Mouse (Mus musculus): ENCODE results near the gene Rbbp5. TPM values are rescaled to one million over a fixed set of nuclear protein-coding genes. Genes with fewer than 3 reads are reported as not detected.
A peak's percentile ranks its signal among the peaks of the same experiment; 100 is the strongest.

Rbbp5 gene
- polyA plus RNA-seq (2014; fragmentation: Nextera tagmentation; extraction: Ambion mirVana), result 46.5 and 53.7 TPM in 2 replicates

- DNase-seq (ENCODE audit: low spot score), result peak; percentile 93
- WGBS, result under 1% methylated on average over 43 of the region's 43 CpGs
Observed at GRCm38 (mm10) chr1:132476928-132477691, at the start of gene Rbbp5. Gene Rbbp5 (plus strand): TSS chr1:132477365.

GRCm38 (mm10) chr1:132430818-132431217 lies 46.3 kb upstream of the Rbbp5 start:
- peaks cover 11% of the 10 kb centered on the region for H3K4me1 ChIP-seq (ENCODE audit: control insufficient read depth, insufficient read depth, low read length)
- peaks cover 8% of the 10 kb centered on the region for H3K36me3 ChIP-seq (ENCODE audit: control insufficient read depth, insufficient read depth, low read length)
- ATAC-seq (peak; percentile 85), DNase-seq (ENCODE audit: low spot score) (peak; percentile 78)
- H3K4me3 ChIP-seq (ENCODE audit: low read depth, low read length), result no peak overlapping the region
- H3K27ac ChIP-seq (ENCODE audit: low read depth, low read length), result peak overlapping the region; percentile 76
- 34% methylated on average over 3 of the region's 3 CpGs for WGBS
- H3K27me3 ChIP-seq (replicated peaks; ENCODE audit: control insufficient read depth, insufficient read depth, low read length), result no peaks in the 10 kb centered on the region
- H3K9ac ChIP-seq (ENCODE audit: low read length), result no peak overlapping the region
- no peak overlapping the region for H3K4me2 ChIP-seq (ENCODE audit: low read length)
- H3K9me3 ChIP-seq (replicated peaks; ENCODE audit: control insufficient read depth, low read length), result no peaks in the 10 kb centered on the region

More at GRCm38 (mm10) chr1:132476928-132477691, at the start of gene Rbbp5:
- Histone ChIP-seq H3K27ac (ENCODE audit: low read depth, low read length) (0 out of 2 replicates have a peak within 1 kb of the TSS, but pooled peaks have one; percentile 33), H3K36me3 (ENCODE audit: control insufficient read depth, insufficient read depth, low read length) (no peaks in the 10 kb centered on the region), H3K4me3 (ENCODE audit: low read depth, low read length) (peak within 1 kb of the TSS; percentile 58), H3K9me3 (replicated peaks; ENCODE audit: control insufficient read depth, low read length) (no peaks in the 10 kb centered on the region), H3K9ac (ENCODE audit: low read length) (peak within 1 kb of the TSS; percentile 73), H3K27me3 (replicated peaks; ENCODE audit: control insufficient read depth, insufficient read depth, low read length) (no peaks in the 10 kb centered on the region), H3K4me1 (ENCODE audit: control insufficient read depth, insufficient read depth, low read length) (peaks cover 14% of the 10 kb centered on the region), H3K4me2 (ENCODE audit: low read length) (peak within 1 kb of the TSS; percentile 82)
- ATAC-seq, result peak; percentile 93

GRCm38 (mm10) chr1:132431716-132432115 lies 45.4 kb upstream of the Rbbp5 start:
- DNase-seq (ENCODE audit: low spot score) (peak; percentile 68), ATAC-seq (peak; percentile 53; the same call in 1 of the 2 replicates)
- H3K9ac ChIP-seq (ENCODE audit: low read length), result no peak overlapping the region
- no peaks in the 10 kb centered on the region for H3K9me3 ChIP-seq (replicated peaks; ENCODE audit: control insufficient read depth, low read length)
- H3K4me3 ChIP-seq (ENCODE audit: low read depth, low read length), result no peak overlapping the region
- 56% methylated on average over 9 of the region's 9 CpGs for WGBS
- no peaks in the 10 kb centered on the region for H3K27me3 ChIP-seq (replicated peaks; ENCODE audit: control insufficient read depth, insufficient read depth, low read length)
- H3K4me2 ChIP-seq (ENCODE audit: low read length), result no peak overlapping the region
- H3K4me1 ChIP-seq (ENCODE audit: control insufficient read depth, insufficient read depth, low read length), result peaks cover 11% of the 10 kb centered on the region
- H3K36me3 ChIP-seq (ENCODE audit: control insufficient read depth, insufficient read depth, low read length), result peaks cover 8% of the 10 kb centered on the region
- peak overlapping the region; percentile 76 for H3K27ac ChIP-seq (ENCODE audit: low read depth, low read length)

GRCm38 (mm10) chr1:132433349-132433748 lies 43.8 kb upstream of the Rbbp5 start:
- Histone ChIP-seq H3K9ac (ENCODE audit: low read length) (no peak overlapping the region), H3K4me3 (ENCODE audit: low read depth, low read length) (no peak overlapping the region), H3K36me3 (ENCODE audit: control insufficient read depth, insufficient read depth, low read length) (peaks cover 8% of the 10 kb centered on the region), H3K9me3 (replicated peaks; ENCODE audit: control insufficient read depth, low read length) (no peaks in the 10 kb centered on the region), H3K27ac (ENCODE audit: low read depth, low read length) (no peak overlapping the region), H3K4me2 (ENCODE audit: low read length) (no peak overlapping the region), H3K4me1 (ENCODE audit: control insufficient read depth, insufficient read depth, low read length) (peaks cover 11% of the 10 kb centered on the region), H3K27me3 (replicated peaks; ENCODE audit: control insufficient read depth, insufficient read depth, low read length) (no peaks in the 10 kb centered on the region)
- WGBS, result 51% methylated on average over 5 of the region's 5 CpGs
- ATAC-seq (no peak), DNase-seq (ENCODE audit: low spot score) (peak; percentile 39)

- Histone ChIP-seq H3K4me2 (ENCODE audit: low read length) (no peak overlapping the region), H3K4me1 (ENCODE audit: control insufficient read depth, insufficient read depth, low read length) (peaks cover 11% of the 10 kb centered on the region), H3K27me3 (replicated peaks; ENCODE audit: control insufficient read depth, insufficient read depth, low read length) (no peaks in the 10 kb centered on the region), H3K9ac (ENCODE audit: low read length) (no peak overlapping the region), H3K36me3 (ENCODE audit: control insufficient read depth, insufficient read depth, low read length) (peaks cover 8% of the 10 kb centered on the region), H3K27ac (ENCODE audit: low read depth, low read length) (no peak overlapping the region), H3K9me3 (replicated peaks; ENCODE audit: control insufficient read depth, low read length) (no peaks in the 10 kb centered on the region), H3K4me3 (ENCODE audit: low read depth, low read length) (no peak overlapping the region)
- ATAC-seq (no peak), DNase-seq (ENCODE audit: low spot score) (no peak)
- WGBS, result 91% methylated on average over 12 of the region's 12 CpGs
Observed at GRCm38 (mm10) chr1:132434032-132434431, 43.1 kb upstream of the Rbbp5 start.

- H3K9ac ChIP-seq (ENCODE audit: low read length), result no peak overlapping the region
- no peak overlapping the region for H3K4me2 ChIP-seq (ENCODE audit: low read length)
- ATAC-seq, result no peak
- no peak overlapping the region for H3K4me3 ChIP-seq (ENCODE audit: low read depth, low read length)
- 81% methylated on average over 4 of the region's 4 CpGs for whole genome bisulfite sequencing
- no peak for DNase-seq (ENCODE audit: low spot score)
- H3K27me3 ChIP-seq (replicated peaks; ENCODE audit: control insufficient read depth, insufficient read depth, low read length), result no peaks in the 10 kb centered on the region
- H3K4me1 ChIP-seq (ENCODE audit: control insufficient read depth, insufficient read depth, low read length), result peaks cover 2% of the 10 kb centered on the region; the same call in 1 of the 2 replicates
- no peaks in the 10 kb centered on the region for H3K9me3 ChIP-seq (replicated peaks; ENCODE audit: control insufficient read depth, low read length)
- H3K36me3 ChIP-seq (ENCODE audit: control insufficient read depth, insufficient read depth, low read length), result peaks cover 24% of the 10 kb centered on the region
- no peak overlapping the region for H3K27ac ChIP-seq (ENCODE audit: low read depth, low read length)
Observed at GRCm38 (mm10) chr1:132436320-132436958, 40.7 kb upstream of the Rbbp5 start.

- Histone ChIP-seq H3K9me3 (replicated peaks; ENCODE audit: control insufficient read depth, low read length) (no peaks in the 10 kb centered on the region), H3K4me3 (ENCODE audit: low read depth, low read length) (no peak overlapping the region), H3K36me3 (ENCODE audit: control insufficient read depth, insufficient read depth, low read length) (peaks cover 28% of the 10 kb centered on the region), H3K27ac (ENCODE audit: low read depth, low read length) (no peak overlapping the region), H3K4me1 (ENCODE audit: control insufficient read depth, insufficient read depth, low read length) (no peaks in the 10 kb centered on the region), H3K9ac (ENCODE audit: low read length) (no peak overlapping the region), H3K4me2 (ENCODE audit: low read length) (no peak overlapping the region), H3K27me3 (replicated peaks; ENCODE audit: control insufficient read depth, insufficient read depth, low read length) (no peaks in the 10 kb centered on the region)
- ATAC-seq (no peak), DNase-seq (ENCODE audit: low spot score) (no peak)
- whole genome bisulfite sequencing, result 89% methylated on average over 1 of the region's 1 CpGs
Observed at GRCm38 (mm10) chr1:132436960-132437359, 40.2 kb upstream of the Rbbp5 start.

- no peak for DNase-seq (ENCODE audit: low spot score)
- Histone ChIP-seq H3K4me3 (ENCODE audit: low read depth, low read length) (no peak overlapping the region), H3K9me3 (replicated peaks; ENCODE audit: control insufficient read depth, low read length) (no peaks in the 10 kb centered on the region), H3K27ac (ENCODE audit: low read depth, low read length) (no peak overlapping the region), H3K9ac (ENCODE audit: low read length) (no peak overlapping the region), H3K27me3 (replicated peaks; ENCODE audit: control insufficient read depth, insufficient read depth, low read length) (no peaks in the 10 kb centered on the region), H3K36me3 (ENCODE audit: control insufficient read depth, insufficient read depth, low read length) (peaks cover 32% of the 10 kb centered on the region), H3K4me2 (ENCODE audit: low read length) (no peak overlapping the region), H3K4me1 (ENCODE audit: control insufficient read depth, insufficient read depth, low read length) (no peaks in the 10 kb centered on the region)
- WGBS, result 81% methylated on average over 5 of the region's 5 CpGs
- ATAC-seq, result no peak
Observed at GRCm38 (mm10) chr1:132437389-132437788, 39.8 kb upstream of the Rbbp5 start.

Measured in forebrain, embryonic 14.5 days (tissue).